Mouse (Mus musculus) B cell, adult 67 days (primary cell): ENCODE data around the gene Copb2. TPM values are rescaled to one million over a fixed set of nuclear protein-coding genes. Genes with fewer than 3 reads are reported as not detected.

Experiments
- total RNA-seq, 2 experiments: library from RNA; stranded (reverse); gene quantifications; 4 replicates each; pipeline ENCODE4 v1.2.4; 2023

The Copb2 gene
- 100 to 1,000 TPM in 1 of 2 experiments, 10 to 100 TPM in 1; 90.2 to 103 TPM for total RNA-seq

DNA sequence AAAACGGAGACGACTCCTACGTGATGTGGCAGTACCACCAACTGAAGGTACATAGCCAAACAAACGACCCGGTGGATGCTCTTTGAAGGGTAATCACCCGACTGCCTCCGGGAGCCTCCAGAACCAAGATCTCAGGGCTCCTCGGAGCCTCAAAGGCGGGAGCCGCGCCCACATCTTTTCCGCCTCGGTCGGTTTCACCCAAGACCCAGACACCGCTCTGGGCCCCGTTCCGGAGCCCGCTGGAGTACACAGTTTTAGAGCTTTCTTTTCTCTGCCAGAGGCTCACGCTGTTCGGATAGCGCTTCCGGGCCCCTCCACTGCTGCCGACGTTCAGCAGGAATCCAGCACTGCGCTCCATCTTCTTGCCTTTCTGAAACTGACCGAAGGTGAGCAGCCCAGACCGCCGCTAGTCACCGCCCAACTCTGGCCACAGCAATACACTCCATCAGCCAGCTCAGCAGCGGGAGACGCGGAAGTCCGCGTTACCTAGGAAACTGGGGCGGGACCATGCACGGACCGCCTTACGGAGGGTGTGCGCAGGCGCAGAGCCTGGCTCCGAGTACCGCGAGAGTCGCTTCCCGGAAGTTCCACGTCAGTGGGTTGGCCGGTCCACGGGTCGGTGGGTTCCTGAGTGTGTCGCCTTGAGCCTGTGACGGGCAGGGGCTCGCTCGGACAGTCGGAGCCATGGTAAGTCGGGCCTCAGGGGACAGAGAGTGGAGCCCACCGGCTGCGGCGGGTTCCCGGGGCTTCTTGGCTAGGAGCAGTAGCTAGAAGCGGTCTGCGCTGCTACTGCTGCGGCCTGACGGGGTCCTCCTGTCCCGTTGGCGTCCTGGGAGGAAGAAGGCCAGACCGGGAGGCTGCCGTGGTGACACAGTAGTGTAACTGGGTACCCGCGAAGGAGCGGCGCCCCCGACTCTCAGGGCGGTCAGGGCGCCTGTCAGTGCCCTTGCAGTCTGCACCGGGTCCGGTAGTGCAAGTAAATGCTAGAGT lies at the start of gene Copb2:
Copb2 (plus strand) TSS at position 585 of the 990 bp plus-strand sequence.

DNA sequence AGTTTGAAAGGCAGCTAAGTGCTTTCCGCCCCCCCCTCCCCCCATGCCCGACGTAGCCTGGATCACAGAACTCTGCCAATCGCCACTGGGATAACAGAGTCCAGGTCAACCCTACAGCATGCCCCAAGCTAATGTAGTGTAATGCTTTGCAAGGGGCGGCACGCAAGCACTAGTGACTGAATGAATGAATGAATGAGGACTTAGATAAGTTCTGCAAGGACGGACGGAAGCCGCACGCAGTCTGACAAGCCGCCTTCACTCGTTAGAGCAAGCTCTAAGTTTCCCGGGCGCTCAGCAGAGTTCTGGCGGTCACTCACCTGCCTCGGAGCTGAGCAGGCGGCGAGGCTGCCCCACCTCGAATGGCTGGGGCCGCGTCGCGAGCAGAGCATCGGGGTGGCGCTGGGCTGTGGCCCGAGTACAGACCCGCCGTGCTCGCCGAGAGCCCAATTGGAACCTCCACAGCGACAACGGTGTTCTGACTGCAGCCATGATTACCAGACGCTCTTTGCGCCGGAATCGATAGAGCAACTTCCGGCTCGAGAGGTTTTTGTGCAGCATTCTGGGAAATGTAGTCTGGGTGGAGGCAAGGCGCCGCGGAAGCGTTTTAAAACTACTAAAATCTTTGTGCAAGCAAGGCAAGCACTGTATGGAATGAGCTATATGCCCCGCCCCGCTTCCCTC lies 37.8 kb downstream of the Copb2 start, which contains the start of gene Mrps22:
Mrps22 (minus strand) TSS at position 505 of the 681 bp plus-strand sequence.

Other genes with a start within 250 kb of the Copb2 start
- gene Rbp1, start 140.8 kb upstream of the Copb2 start, total RNA-seq = under 1 TPM in 1 of 2 experiments, not detected in 1; 0.41 TPM
- not detected for gene Rbp2, start 77.6 kb upstream of the Copb2 start, total RNA-seq
- 10 to 100 TPM; 14.4 to 16.0 TPM for gene Mrps22, start 37.9 kb downstream of the Copb2 start, total RNA-seq